Mouse (Mus musculus) gastrocnemius, postnatal 25 days (tissue): ENCODE measurements around the gene Krtap26-1. TPM values are rescaled to one million over a fixed set of nuclear protein-coding genes. Genes with fewer than 3 reads are reported as not detected.

Source experiments
- DNase-seq: peaks from one replicate; pipeline ENCODE4 v3.0.0; 2022
- long read RNA-seq, 2 experiments: library from polyadenylated mRNA; stranded (forward); transcript quantifications; one replicate each; pipeline ENCODE4 v2.0.0; 2021
- total RNA-seq, 2 experiments: library from RNA; stranded (reverse); gene quantifications; 1 replicate in 1 of 2; 2 replicates in 1 of 2; pipeline ENCODE4 v1.2.3; 2021

Krtap26-1 gene
- total RNA-seq, result not detected
- long read RNA-seq, experiment 1, result 0 reads
- long read RNA-seq, experiment 2, result 0 reads

DNA sequence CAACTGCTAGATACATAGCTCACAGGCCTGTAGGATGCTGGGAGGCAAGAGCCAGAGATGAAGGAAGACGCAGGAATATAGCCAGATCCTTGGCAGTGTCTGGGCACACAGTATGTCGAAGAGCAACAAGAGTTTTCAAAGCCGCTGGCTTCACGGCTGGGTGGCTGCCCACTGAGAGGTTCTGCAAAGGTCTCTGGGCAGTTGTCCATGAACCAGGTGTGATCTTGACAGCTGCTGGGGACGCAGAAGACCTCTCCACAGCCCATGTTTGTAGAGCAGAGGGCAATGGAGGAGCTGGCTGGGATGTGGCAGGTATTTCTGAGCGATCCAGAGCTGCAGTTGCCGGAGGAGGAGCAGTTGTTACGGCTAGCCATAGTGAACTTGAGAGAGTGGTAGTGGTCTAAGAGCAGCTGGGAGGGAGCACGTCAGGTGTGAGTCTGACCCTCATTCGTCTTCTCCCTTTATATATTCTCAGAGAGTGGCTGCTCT is at the start of gene Krtap26-1:
Krtap26-1 (minus strand) TSS at position 439 of the 489 bp plus-strand sequence.
- no peak for DNase-seq

DNA sequence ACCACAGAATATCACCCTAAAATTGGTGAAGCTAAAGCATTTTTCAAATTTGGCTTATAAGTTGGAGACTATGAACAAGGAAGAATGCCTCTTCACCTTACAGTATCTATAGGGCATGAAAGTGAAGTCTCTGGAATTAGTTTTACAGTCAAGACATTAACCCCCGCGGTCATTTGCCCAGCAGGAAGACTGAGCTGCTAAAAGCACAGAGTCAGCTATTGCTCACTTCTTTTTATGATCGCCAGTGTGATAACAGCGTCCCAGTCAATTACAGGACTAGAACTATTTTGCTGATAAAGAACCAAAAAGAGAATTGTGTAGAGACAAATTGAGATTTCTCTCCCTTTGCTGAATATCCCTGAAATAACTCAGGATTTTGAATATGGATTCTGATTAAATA is 48.7 kb upstream of the Krtap26-1 start:
- DNase-seq, result no peak

DNA sequence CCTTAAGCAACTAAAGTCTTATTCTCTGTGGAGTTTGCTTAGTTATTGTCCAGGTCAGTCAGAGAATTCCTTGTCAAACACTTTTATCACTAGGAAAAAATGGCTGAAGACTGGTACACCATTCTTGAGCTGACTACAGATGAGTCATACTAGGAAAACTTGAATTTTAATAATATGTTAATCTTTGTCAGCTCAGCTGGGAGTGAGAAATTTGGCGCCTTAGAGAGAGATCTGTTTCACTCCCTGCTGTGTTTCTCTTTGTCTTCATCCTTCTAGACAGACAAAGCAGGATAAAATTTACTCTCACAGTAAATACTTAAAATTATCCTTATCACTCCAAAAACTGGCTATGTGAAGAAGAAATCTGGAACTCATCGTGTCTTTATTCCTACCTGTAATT is 33.7 kb upstream of the Krtap26-1 start:
- no peak for DNase-seq

DNA sequence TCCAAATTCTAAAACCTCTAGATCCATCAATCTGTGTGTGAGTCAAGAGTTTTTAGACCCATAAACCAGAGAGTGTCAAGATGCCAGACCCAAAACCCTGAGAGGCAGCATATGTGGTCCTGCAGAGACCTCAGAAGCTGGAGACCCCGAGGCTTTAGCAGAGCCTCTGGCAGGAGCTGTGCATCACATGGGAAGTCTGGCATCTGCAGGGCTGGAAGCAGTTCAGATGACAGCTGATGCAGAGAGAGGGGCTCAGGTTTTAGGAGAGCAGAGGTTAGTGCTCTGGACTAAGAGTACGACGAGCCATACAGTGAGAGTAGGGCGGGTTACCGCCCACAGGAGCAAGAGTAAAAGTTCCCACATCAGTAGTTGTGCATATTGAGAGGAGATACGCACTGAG is 31.5 kb upstream of the Krtap26-1 start:
- DNase-seq, result no peak

DNA sequence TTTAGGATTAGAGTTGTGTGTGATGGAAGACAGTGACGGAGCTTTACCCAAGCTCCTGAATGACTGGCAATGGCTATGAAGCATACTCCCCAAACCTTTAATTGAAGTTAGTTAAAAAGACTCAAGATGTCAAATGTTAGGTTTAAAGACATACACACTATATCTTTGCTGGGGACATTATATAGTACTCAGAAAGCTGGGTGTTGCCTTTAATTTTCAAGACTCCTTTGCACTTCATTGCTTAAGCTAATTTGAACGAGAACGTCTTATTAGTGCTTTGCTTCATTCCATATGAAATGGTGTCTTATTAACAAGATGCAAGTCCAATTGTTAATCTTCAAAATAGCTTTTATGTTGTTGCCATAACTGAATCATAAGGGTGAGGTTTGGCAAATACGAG is 24.0 kb upstream of the Krtap26-1 start, which contains the start of gene Krtap27-1:
Krtap27-1 (minus strand) TSS at position 101 of the 400 bp plus-strand sequence.
- DNase-seq, result no peak

DNA sequence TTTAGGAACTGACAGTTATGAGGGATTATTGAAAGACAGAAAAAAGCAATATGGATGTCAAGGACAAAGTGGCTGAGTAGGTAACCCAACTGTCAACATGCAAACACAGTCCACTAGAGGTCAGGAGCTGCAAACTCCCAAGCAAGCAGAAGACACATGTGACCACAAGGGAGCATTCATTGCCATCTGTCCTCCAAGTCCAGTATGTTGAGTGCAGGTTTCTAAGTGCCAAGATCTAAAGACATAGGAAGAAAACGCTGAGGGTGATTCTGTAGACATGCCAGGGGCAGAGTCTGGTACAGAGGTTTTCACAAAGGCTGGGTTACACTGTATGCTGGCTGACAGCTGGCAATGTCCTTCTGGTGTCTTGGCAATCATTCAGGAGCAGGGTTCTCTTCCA is 9.8 kb upstream of the Krtap26-1 start:
- DNase-seq, result no peak

DNA sequence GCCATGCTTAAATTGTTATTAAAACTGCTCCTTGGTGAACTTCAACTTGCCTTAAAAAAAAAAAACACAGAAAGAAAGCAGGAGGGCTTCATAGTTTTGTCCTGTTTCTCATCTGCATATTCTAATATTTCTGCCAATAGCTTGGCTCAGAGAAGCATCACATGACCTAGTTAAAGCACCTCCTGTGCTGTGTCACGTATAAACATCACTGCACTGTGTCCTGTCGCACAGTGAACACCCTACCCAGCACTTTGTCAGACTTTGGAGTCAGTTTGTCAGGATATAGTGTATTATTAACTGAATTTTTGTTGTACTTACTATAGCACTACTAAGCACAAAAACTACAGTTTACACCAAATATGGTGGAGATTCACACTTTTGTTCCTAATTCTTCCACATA is 4.4 kb upstream of the Krtap26-1 start:
- no peak for DNase-seq

DNA sequence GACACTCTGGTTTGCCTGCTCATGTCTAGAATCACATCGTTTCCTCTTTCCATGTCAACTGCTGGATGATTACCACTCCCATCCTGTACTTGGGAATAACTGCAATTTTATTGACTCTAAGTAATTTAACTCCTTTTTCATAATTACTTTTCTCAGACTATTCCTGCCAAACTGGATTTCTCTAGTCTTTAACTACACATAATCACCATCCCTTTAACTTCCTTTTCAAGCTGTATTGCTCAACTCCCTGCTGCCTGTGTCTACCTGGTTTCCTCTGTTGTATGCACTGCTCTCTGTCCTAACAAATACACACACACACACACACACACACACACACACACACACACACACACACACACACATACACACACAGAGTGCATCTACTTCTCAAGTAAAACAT is 3.5 kb upstream of the Krtap26-1 start:
- no peak for DNase-seq

DNA sequence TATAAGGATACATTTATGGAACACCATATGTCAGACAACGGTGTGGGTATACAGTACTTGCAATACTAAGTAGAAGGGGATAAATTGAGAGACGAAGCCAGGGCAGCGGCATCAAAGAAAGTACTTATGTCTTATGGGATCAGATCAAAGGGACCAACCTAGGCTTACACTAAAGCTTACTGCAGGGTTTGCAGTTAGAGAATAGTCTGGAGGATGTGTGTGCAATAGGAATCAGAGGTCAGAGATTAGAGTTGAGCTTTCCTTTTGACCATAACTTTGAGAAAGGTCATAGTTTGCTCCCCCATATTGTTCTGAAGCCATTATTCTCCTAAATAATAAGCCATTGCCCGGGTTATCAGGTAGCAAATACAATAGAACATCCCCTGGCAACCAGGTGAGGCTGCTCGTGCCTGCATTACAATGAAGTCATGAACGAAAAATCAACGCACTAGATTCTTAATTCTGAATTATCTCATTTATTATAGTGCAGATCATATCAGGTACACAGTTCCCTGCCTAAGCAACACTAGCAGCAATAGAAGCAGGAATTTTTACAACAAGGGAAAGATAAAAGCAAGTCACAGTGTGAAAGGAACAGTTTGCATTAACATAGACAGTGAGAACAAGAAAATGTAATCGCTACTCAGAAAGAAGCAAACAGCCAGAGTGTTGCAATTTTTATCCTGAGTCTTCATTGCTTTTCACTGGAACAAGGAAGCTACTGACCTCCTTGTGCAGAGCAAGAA is 1.1 kb downstream of the Krtap26-1 start:
- no peak for DNase-seq

DNA sequence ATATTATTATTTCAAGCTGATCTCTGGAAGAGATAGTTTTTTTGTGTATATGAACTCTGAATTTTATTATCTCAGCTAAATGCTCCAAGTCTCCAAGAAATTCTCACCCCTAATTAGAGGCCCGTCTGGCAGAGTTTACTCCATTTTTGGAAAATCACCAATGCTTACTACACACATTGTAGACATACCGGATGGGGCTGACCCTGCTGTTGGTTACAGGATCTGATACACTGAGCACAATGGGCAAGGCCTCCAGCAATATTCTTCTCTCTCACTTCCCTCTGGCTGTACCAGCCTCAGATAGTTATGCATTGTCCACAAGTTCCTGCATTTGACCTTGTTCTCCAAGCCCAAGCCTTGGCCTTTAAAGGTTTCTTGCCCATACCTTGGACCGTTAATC is 7.5 kb downstream of the Krtap26-1 start:
- DNase-seq, result no peak

DNA sequence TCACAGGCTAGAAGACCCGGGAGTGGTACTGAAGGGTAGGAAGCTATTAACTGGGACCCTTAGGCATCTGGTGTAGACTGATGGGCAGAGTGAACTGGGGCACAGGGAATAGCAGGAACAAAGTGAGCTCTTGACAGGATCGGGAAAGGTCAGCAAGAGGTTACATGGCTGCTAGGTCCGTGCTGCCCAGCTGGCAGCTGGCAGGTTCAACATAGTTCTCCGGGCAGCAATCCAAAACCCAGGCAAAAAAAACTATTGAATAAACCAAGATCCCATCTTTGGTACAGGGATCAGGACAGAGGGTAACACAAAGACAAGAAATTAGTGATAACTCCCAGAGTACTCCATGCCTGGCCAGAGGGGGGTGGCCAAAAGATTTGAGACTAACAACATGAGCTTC is 12.5 kb downstream of the Krtap26-1 start:
- no peak for DNase-seq

DNA sequence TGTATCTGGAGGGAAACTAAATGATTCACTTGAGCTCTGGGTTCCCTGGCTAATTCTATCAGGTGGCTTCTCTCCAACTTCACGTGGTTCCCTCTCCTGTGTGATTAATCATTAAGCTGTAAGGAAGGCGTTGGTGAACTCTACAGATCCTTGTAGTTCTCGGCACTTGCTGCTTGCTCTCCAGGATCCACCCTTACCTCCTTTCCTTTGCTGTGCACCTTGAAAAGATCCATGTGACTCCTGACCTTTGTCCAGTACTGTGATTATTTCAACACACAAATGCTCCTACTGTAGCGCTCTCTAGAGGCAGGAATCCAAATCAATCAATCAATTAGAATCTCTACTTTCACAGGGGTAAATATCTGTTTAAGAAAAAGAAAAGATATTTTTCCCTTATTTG is 16.1 kb downstream of the Krtap26-1 start:
- no peak for DNase-seq

DNA sequence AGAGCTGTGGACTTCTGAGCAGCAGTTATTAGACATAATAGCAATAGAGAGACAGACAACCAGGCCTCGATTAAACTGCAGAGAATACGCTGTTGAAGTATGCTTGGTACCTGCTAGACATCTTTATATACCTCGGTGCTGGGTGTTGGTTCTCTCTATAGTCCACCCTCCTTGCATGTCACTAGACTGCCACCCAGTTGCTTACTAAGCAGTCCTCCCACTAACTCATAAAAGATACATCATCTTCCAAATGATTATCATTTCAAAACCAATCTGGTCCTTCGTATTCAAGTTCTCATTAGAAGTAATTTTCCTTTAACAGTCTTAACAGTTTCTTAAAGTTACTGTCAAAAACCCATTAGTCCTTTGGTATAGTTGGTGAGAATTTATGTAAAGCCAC is 20.0 kb downstream of the Krtap26-1 start, which contains the start of gene 2310079G19Rik:
2310079G19Rik (minus strand) TSS at position 101 of the 400 bp plus-strand sequence.
- DNase-seq, result no peak

DNA sequence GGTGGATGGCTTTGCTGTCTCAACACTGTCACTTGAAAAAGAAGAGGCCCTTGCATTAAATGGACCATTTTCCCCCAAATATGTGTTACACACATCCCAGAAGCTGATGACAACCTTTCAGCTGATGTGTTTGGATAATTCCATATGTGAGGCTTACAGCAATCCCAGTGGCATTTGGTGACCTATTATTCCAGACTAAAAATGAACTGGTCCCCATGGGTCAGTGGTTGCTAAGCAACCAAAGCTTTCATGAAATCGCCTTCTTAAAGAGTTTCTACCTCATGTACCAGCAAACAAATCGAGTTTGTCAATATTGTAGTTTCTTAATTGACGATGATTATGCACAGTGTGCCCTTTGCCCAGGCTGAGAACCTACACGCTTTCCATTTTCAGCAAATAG is 34.9 kb downstream of the Krtap26-1 start:
- DNase-seq, result no peak

DNA sequence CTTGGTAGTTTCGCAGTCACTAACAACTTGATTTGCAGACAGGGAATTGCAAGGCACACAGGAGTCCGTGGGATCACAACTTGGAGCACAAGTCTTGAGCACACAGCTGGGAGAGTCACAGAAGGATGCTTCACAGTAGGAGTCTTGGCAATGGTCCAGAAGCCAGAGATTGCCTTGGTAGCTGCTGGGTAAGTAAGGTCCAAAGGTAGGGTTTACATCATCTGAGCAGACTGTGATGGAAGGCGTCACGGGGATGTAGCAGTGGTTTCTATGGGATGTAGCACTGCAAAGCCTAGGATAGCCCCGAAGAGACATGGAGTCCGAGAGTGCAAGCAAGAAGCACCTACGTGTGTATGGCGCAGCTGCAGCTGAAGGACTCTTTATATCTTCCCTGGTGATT is 35.7 kb downstream of the Krtap26-1 start, which contains the start of gene Krtap24-1:
Krtap24-1 (minus strand) TSS at position 358 of the 400 bp plus-strand sequence.
- no peak for DNase-seq

DNA sequence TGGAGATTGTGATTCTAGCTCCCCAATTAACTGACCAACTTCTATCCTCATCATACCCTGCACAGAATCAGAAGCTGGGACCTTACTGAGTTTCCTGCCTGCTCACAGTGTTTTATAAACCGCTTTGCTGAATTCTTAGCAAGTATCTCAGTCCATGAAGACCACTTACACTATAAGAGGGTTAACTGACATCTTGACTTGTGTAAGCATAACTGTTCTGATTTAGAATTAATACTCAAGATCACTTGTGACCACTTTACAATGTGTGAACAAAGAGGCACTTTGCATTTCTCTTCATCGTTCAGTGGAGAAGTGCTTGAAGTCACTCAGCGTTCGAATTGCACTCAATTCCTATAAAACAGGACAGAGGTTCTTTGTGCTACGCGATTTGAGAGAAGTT is 43.0 kb downstream of the Krtap26-1 start:
- no peak for DNase-seq

DNA sequence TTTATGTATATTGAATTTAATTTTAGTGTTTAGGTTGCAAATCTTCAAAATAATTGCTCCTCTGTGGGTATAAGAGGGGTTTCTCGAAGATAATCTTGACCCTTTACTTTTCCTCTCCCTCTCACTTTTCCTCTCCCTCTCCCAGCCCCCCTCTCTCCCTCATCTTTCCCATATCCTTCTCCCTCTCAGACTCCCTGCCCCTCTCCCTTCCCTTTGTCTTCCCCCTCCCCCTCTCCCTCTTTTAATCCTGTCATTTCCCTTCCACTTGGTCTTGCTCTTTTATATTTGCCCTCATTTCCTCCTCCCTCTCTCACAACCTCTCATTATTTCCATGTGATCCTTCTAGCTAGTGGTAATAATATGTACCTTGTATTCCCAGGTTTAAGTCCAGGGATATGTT is 45.1 kb downstream of the Krtap26-1 start:
- DNase-seq, result no peak

DNA sequence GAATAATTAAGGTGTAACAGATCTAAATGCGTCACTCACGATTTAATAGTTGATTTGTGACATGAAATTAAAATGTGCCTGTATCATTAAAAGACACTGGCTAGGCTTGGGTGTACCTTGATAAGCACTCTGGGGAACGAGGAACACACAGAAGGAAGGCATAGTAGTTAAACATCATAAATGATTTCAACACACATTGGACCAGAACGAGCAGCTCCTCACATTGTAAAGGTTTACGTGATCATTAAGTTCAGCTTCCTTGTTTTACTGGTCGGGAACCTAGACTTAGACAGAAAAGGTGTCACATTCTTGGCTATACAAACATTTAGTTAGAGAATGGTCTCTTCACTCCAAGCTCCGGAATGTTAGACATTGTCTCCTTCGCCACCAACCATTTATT is 47.3 kb downstream of the Krtap26-1 start:
- no peak for DNase-seq

DNA sequence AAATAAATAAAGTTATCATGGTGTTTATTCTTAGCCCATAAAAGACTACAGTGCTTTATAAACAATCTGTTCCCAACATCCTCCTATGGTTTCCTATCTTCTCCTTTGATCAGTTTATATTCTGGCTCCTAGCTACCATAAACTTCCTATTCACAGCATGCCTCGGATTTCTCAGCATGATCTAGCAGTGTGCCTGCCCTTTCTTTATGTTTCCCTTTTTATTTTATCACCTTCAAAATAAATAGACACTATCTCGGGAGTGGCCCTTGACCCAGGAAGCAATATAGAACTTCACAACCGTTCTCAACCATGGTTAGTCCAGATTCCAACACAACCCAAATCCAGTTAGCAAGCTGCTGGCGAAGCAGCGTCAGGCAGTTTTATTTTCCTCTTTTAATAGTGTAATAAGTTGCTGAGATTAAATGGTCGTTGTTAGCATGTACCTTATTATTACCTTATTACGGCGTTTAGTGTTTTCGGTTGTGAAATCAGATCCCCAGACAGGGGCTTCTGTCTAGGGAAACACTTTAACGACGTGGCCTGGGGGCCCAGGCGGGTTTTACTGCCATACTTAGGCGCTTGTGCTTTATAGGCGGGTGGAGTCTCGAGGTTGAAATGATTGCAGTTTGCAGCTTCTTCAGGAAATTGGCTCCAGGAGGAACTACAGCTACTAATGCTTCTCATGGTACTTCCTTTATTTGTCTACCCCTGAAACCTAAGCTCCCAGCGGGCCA is 47.9 kb downstream of the Krtap26-1 start:
- DNase-seq, result no peak
